Mouse (Mus musculus) embryonic facial prominence, embryonic 13.5 days (tissue): ENCODE data around the gene Ptcd3. TPM values are rescaled to one million over a fixed set of nuclear protein-coding genes. Genes with fewer than 3 reads are reported as not detected.
"Not testable (repeated sequence)": the region's sequence is repeated elsewhere in the genome, so short reads cannot be mapped to it uniquely, and the experiment has no call there.

Source experiments
- ATAC-seq: fragments of 200-750 bp; cut with Nextera tagmentation; 2 replicates; pipeline ENCODE4 v1.8.0; 2017; ENCODE audit warnings: low read depth; ENCODE audit not compliant: insufficient number of reproducible peaks, insufficient read depth, low FRiP score, low TSS enrichment
- H3K27ac ChIP-seq: fragments of 300-500 bp; sonication (generic); 2 replicates; pipeline ENCODE4 v1.5.1; 2015; ENCODE audit warnings: moderate library complexity, mild to moderate bottlenecking, inconsistent platforms
- H3K27me3 ChIP-seq: fragments of 300-500 bp; sonication (generic); 2 replicates; pipeline ENCODE4 v1.6.1; 2015; ENCODE audit warnings: mild to moderate bottlenecking, inconsistent platforms
- H3K36me3 ChIP-seq: fragments of 300-500 bp; sonication (generic); 2 replicates; pipeline ENCODE4 v1.6.1; 2015; ENCODE audit warnings: mild to moderate bottlenecking, inconsistent platforms
- H3K4me1 ChIP-seq: fragments of 300-500 bp; sonication (generic); 2 replicates; pipeline ENCODE4 v1.6.1; 2015; ENCODE audit warnings: inconsistent platforms
- H3K4me2 ChIP-seq: fragments of 300-500 bp; sonication (generic); 2 replicates; pipeline ENCODE4 v1.6.1; 2015; ENCODE audit warnings: moderate library complexity, mild to moderate bottlenecking, inconsistent platforms
- H3K4me3 ChIP-seq: fragments of 300-500 bp; sonication (generic); 2 replicates; pipeline ENCODE4 v1.5.1; 2015; ENCODE audit warnings: mild to moderate bottlenecking, inconsistent platforms
- H3K9ac ChIP-seq: fragments of 300-500 bp; sonication (generic); 2 replicates; pipeline ENCODE4 v1.6.1; 2015; ENCODE audit warnings: mild to moderate bottlenecking, inconsistent platforms
- H3K9me3 ChIP-seq: fragments of 300-500 bp; sonication (generic); 2 replicates; pipeline ENCODE4 v1.6.1; 2016; ENCODE audit warnings: inconsistent platforms
- WGBS: fragments of 180-500 bp; shearing (Covaris S2); methylation state at CpG from one replicate; pipeline ENCODE4 v1.1.7; 2015; ENCODE audit warnings: mixed read lengths; 5-methylcytosine and 5-hydroxymethylcytosine counted together
- polyA plus RNA-seq: library from polyadenylated mRNA; unstranded; fragments of >200 nt; fragmentation: Nextera tagmentation; extraction: Ambion mirVana; gene quantifications from 2 replicates; pipeline ENCODE4 v1.2.1, GENCODE M21; 2015

The Ptcd3 gene
- polyA plus RNA-seq, 1 experiment from 2014 or later, result 102 TPM

DNA sequence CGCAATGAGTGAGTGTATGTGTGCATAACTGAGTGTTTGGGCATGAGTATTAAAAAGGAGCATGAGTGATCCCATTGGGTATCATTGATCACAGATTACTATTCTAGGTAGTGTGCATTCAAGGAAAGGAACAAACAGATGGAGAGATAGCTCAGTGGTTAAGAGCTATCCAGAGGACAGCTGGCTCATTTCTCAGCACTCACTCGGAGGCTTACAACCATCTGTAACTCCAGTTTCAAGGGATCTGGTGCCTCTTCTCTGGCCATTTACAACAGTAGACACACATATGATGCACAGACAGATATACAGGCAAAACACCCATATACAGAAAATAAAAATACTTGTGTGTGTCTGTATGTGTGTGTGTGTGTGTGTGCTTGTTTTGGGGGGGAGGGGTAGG is 40.8 kb downstream of the Ptcd3 start:
- Histone ChIP-seq H3K4me3 (no peak overlapping the region), H3K9me3 (no peaks in the 10 kb centered on the region), H3K27ac (no peak overlapping the region), H3K36me3 (peaks cover 82% of the 10 kb centered on the region), H3K9ac (no peak overlapping the region), H3K4me1 (no peaks in the 10 kb centered on the region), H3K27me3 (no peaks in the 10 kb centered on the region), H3K4me2 (no peak overlapping the region)
- WGBS, result 92% methylated on average over 2 of the region's 2 CpGs
- ATAC-seq, result no peak

DNA sequence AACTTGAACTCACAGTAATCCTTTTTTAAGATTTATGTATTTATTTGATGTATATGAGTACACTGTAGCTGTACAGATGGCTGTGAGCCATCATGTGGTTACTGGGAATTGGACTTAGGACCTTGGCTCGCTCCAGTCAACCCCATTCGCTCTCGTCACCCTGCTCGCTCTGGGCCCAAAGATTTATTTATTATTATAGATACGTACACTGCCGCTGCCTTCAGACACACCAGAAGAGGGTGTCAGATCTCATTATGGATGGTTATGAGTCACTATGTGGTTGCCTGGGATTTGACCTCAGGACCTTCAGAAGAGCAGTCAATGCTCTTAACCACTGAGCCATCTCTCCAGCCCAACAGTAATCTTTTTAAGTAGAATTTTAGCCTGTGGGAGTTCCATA is 61.6 kb downstream of the Ptcd3 start:
- H3K36me3 ChIP-seq, result peaks cover 42% of the 10 kb centered on the region
- WGBS, result 89% methylated on average over 6 of the region's 6 CpGs
- not testable (repeated sequence) for ATAC-seq

DNA sequence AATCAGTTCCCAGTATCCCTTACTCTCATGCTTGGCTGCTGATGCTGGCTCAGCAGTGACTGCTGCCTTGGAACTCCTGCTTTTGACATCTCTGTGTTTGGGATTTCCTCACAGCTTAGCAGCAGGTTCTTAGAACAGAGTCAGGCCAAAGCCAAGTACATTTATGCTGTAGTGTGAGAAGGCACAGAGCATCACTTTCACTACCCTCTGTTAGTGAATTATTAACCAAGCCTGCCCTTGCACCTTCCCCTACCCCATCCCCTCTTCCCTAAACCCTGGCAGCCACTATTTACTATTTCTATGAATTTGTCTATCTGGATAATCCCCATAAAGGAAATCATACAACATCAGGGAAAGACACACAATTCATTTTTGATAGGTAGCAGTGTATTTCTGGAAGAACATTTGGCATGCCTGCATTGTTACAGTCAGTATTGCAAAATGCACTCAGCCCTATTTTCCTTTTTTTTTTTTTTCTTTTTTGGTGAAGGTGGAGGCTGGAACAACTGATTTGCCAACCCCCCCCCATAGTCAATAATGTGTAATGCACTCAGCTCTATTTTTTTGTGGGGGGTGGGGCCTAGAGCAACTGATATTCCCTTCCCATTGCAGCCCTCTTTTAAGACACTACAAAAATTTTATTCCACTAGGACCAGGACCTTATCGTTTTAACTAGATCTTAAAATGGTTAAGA is 67.8 kb downstream of the Ptcd3 start:
- Histone ChIP-seq H3K4me1 (no peaks in the 10 kb centered on the region), H3K4me2 (no peak overlapping the region), H3K36me3 (peaks cover 13% of the 10 kb centered on the region), H3K27ac (no peak overlapping the region), H3K4me3 (no peak overlapping the region), H3K9me3 (no peaks in the 10 kb centered on the region), H3K9ac (no peak overlapping the region), H3K27me3 (no peaks in the 10 kb centered on the region)
- WGBS, result 96% methylated on average over 1 of the region's 1 CpGs
- ATAC-seq, result no peak

More for the DNA sequence above, 61.6 kb downstream of the Ptcd3 start:
- H3K27ac ChIP-seq, H3K4me3 ChIP-seq, H3K27me3 ChIP-seq, H3K9me3 ChIP-seq, H3K9ac ChIP-seq, H3K4me2 ChIP-seq, H3K4me1 ChIP-seq: not testable (repeated sequence)

- Histone ChIP-seq H3K4me1 (no peaks in the 10 kb centered on the region), H3K4me2 (no peak overlapping the region), H3K27ac (no peak overlapping the region), H3K9me3 (no peaks in the 10 kb centered on the region), H3K9ac (no peak overlapping the region), H3K36me3 (peaks cover 17% of the 10 kb centered on the region), H3K4me3 (no peak overlapping the region), H3K27me3 (no peaks in the 10 kb centered on the region)
- ATAC-seq, result no peak
Observed at GRCm38 (mm10) chr6:71839815-71840214, 68.7 kb downstream of the Ptcd3 start.

GRCm38 (mm10) chr6:71836811-71837210 is 71.7 kb downstream of the Ptcd3 start:
- ATAC-seq, result no peak
- Histone ChIP-seq H3K9ac (no peak overlapping the region), H3K9me3 (no peaks in the 10 kb centered on the region), H3K27me3 (no peaks in the 10 kb centered on the region), H3K4me1 (peaks cover 12% of the 10 kb centered on the region), H3K4me2 (no peak overlapping the region), H3K36me3 (peaks cover 21% of the 10 kb centered on the region), H3K27ac (no peak overlapping the region), H3K4me3 (no peak overlapping the region)
- 77% methylated on average over 2 of the region's 2 CpGs for WGBS

DNA sequence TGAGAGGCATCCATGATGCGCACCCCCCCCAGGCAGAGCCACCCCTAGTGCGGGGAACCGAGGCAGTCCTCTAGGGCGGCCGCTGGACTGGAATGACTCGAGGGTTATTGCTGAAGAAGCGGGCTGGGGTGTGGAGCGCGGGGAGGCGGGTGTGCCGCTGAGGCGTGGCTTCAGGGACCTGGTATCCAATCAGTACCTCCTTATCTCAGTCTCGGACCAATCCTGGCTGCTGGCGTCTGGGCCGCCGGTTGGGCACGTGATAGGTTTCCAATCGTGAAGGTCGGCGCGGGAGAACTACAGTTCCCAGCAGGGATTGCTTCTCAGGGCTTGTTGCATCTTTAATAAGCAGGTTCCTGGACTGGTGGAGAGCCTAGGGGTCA is 77.0 kb downstream of the Ptcd3 start:
- no peaks in the 10 kb centered on the region for H3K27me3 ChIP-seq
- H3K27ac ChIP-seq, result peak overlapping the region; percentile 88
- H3K9me3 ChIP-seq, result no peaks in the 10 kb centered on the region
- WGBS, result under 1% methylated on average over 21 of the region's 21 CpGs
- H3K4me3 ChIP-seq, result peak overlapping the region; percentile 90
- H3K4me2 ChIP-seq, result peak overlapping the region; percentile 84
- H3K9ac ChIP-seq, result peak overlapping the region; percentile 89
- peaks cover 21% of the 10 kb centered on the region for H3K36me3 ChIP-seq
- H3K4me1 ChIP-seq, result peaks cover 12% of the 10 kb centered on the region
- ATAC-seq, result peak; percentile 99

DNA sequence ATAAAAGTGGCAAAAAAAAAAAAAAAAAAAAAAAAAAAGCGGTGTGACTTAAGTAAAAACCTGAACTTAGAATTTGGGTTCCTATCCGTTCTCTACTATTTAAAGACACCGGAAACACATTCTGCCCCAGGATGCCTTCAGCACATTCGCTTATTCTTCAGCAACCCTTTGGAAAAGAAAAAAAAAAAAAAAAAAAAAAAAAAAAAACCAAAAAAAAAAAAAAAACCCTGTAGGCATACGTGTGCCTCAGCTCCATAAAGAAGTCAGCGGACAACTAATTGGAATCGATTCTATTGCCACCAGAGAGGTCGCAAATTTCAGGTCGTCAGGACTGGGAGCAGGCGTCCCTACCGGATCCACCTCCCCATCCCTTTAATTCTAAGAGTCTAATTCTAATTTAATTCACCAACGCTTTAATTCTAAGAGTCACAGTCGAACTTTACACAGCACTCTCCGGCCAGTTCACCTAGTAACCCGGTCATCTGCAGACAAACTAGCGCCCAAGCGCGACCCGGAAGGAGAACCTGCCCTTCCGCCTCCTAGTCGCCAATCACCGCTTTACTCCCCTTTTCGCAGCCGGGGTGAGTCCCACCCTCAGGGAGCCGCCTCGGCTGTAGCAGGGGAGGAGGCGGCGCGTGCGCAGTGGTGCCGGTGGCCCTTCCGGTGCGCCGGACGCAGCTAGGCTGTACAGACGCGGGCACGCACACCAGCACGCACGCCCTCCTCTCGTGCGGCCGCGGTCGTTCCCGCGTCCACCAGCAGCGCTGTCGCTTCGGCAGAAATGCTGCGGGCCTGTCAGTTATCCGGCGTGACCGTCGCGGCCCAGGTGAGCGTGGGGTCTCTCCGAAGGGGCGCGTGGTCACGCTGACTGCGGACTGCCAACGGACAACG is 77.6 kb downstream of the Ptcd3 start, which contains the start of gene Immt:
Gene Immt, plus strand, starts transcription at position 642 of the 891 bp plus-strand sequence.
- Histone ChIP-seq H3K4me1 (peaks cover 12% of the 10 kb centered on the region), H3K4me2 (peak within 1 kb of the TSS; percentile 84), H3K9me3 (no peaks in the 10 kb centered on the region), H3K4me3 (peak within 1 kb of the TSS; percentile 90), H3K27me3 (no peaks in the 10 kb centered on the region), H3K9ac (peak within 1 kb of the TSS; percentile 89), H3K27ac (peak within 1 kb of the TSS; percentile 88), H3K36me3 (peaks cover 18% of the 10 kb centered on the region)
- WGBS, result under 1% methylated on average over 62 of the region's 64 CpGs
- peak; percentile 99 for ATAC-seq

Other genes with a start within 250 kb of the Ptcd3 start
- gene Reep1, start 201.2 kb downstream of the Ptcd3 start, polyA plus RNA-seq, result 9.7 and 10.0 TPM in 2 replicates
- gene Mrpl35, start 81.8 kb downstream of the Ptcd3 start, polyA plus RNA-seq, result 59.3 and 60.8 TPM in 2 replicates
- gene Immt, start 77.4 kb downstream of the Ptcd3 start, polyA plus RNA-seq, result 152 and 170 TPM in 2 replicates
- gene Polr1a, start 303 bp upstream of the Ptcd3 start, polyA plus RNA-seq, result 35.0 and 35.4 TPM in 2 replicates
- gene St3gal5, start 188.8 kb upstream of the Ptcd3 start, polyA plus RNA-seq, result 18.5 and 22.8 TPM in 2 replicates